Mouse (Mus musculus) liver, embryonic 16.5 days (tissue): ENCODE results near the gene Ccdc18. TPM values are rescaled to one million over a fixed set of nuclear protein-coding genes. Genes with fewer than 3 reads are reported as not detected.

Experiments used
- ATAC-seq: fragments of 200-750 bp; cut with Nextera tagmentation; 2 replicates; pipeline ENCODE4 v1.8.0; 2017; ENCODE audit warnings: low read depth, mild to moderate bottlenecking, moderate number of reproducible peaks, moderate library complexity
- H3K27ac ChIP-seq: fragments of 300-500 bp; sonication (generic); 2 replicates; pipeline ENCODE4 v1.5.1; 2014; ENCODE audit warnings: mild to moderate bottlenecking, low read length
- H3K27me3 ChIP-seq: fragments of 300-500 bp; sonication (generic); 2 replicates; pipeline ENCODE4 v1.6.1; 2014; ENCODE audit warnings: low read depth, low read length, mixed read lengths; ENCODE audit not compliant: control insufficient read depth, insufficient read depth
- H3K36me3 ChIP-seq: fragments of 300-500 bp; sonication (generic); 2 replicates; pipeline ENCODE4 v1.6.1; 2014; ENCODE audit warnings: mild to moderate bottlenecking; ENCODE audit not compliant: control insufficient read depth, insufficient read depth
- H3K4me1 ChIP-seq: fragments of 300-500 bp; sonication (generic); 2 replicates; pipeline ENCODE4 v1.6.1; 2014; ENCODE audit warnings: low read depth, low read length, mixed read lengths; ENCODE audit not compliant: control insufficient read depth
- H3K4me2 ChIP-seq: fragments of 300-500 bp; sonication (generic); 2 replicates; pipeline ENCODE4 v1.6.1; 2014; ENCODE audit warnings: low read depth, low read length, mixed read lengths
- H3K4me3 ChIP-seq: fragments of 300-500 bp; sonication (generic); 2 replicates; pipeline ENCODE4 v1.5.1; 2014; ENCODE audit warnings: low read depth, mild to moderate bottlenecking, low read length
- H3K9ac ChIP-seq: fragments of 300-500 bp; sonication (generic); 2 replicates; pipeline ENCODE4 v1.6.1; 2014; ENCODE audit warnings: low read depth, low read length
- H3K9me3 ChIP-seq: fragments of 300-500 bp; sonication (generic); replicated peaks from 2 replicates; pipeline ENCODE4 v1.6.1; 2016; ENCODE audit warnings: low read length; ENCODE audit not compliant: control insufficient read depth
- WGBS: fragments of 180-500 bp; shearing (Covaris S2); extraction: QIAGEN DNeasy Blood & Tissue Kit; methylation state at CpG from one replicate; pipeline ENCODE4 v1.1.7; 2014; ENCODE audit not compliant: insufficient replicate concordance; 5-methylcytosine and 5-hydroxymethylcytosine counted together
- polyA plus RNA-seq: library from polyadenylated mRNA; unstranded; fragments of >200 nt; fragmentation: Nextera tagmentation; extraction: Ambion mirVana; gene quantifications from 2 replicates; pipeline ENCODE4 v1.2.1, GENCODE M21; 2015

Gene Ccdc18
- polyA plus RNA-seq, 1 experiment from 2014 or later, result 4.0 TPM

- WGBS, result 0% methylated on average over 32 of the region's 32 CpGs
- peak overlapping the region; percentile 87 for H3K9ac ChIP-seq
- H3K4me1 ChIP-seq, result peaks cover 8% of the 10 kb centered on the region
- peak overlapping the region; percentile 72 for H3K4me3 ChIP-seq
- 0 out of 2 replicates have a peak, but pooled peaks cover 2% of the 10 kb centered on the region for H3K36me3 ChIP-seq
- no peaks in the 10 kb centered on the region for H3K27me3 ChIP-seq
- peak overlapping the region; percentile 90 for H3K27ac ChIP-seq
- ATAC-seq, result peak; percentile 9
- peak overlapping the region; percentile 95 for H3K4me2 ChIP-seq
- H3K9me3 ChIP-seq, result no peaks in the 10 kb centered on the region
These were observed 730 bp upstream of the Ccdc18 start for GRCm38 (mm10) chr5:108131849-108132440.

GRCm38 (mm10) chr5:108152592-108152991, 19.9 kb downstream of the Ccdc18 start:
- H3K27ac ChIP-seq, result no peak overlapping the region
- ATAC-seq, result no peak
- no peak overlapping the region for H3K9ac ChIP-seq
- no peaks in the 10 kb centered on the region for H3K4me1 ChIP-seq
- H3K36me3 ChIP-seq, result no peaks in the 10 kb centered on the region
- H3K4me3 ChIP-seq, result no peak overlapping the region
- H3K9me3 ChIP-seq, result no peaks in the 10 kb centered on the region
- H3K27me3 ChIP-seq, result no peaks in the 10 kb centered on the region
- WGBS, result 66% methylated on average over 1 of the region's 1 CpGs
- H3K4me2 ChIP-seq, result no peak overlapping the region

GRCm38 (mm10) chr5:108160796-108161195, 28.1 kb downstream of the Ccdc18 start:
- H3K36me3 ChIP-seq, result 0 out of 2 replicates have a peak, but pooled peaks cover 2% of the 10 kb centered on the region
- no peak overlapping the region for H3K9ac ChIP-seq
- 78% methylated on average over 2 of the region's 2 CpGs for WGBS
- H3K4me1 ChIP-seq, result no peaks in the 10 kb centered on the region
- H3K27ac ChIP-seq, result no peak overlapping the region
- H3K4me2 ChIP-seq, result no peak overlapping the region
- H3K27me3 ChIP-seq, result no peaks in the 10 kb centered on the region
- H3K4me3 ChIP-seq, result no peak overlapping the region
- no peak for ATAC-seq
- H3K9me3 ChIP-seq, result no peaks in the 10 kb centered on the region

- Histone ChIP-seq H3K36me3 (0 out of 2 replicates have a peak, but pooled peaks cover 2% of the 10 kb centered on the region), H3K27ac (no peak overlapping the region), H3K4me2 (no peak overlapping the region), H3K9me3 (no peaks in the 10 kb centered on the region), H3K27me3 (no peaks in the 10 kb centered on the region), H3K4me3 (no peak overlapping the region), H3K9ac (no peak overlapping the region), H3K4me1 (no peaks in the 10 kb centered on the region)
- no peak for ATAC-seq
- 33% methylated on average over 1 of the region's 1 CpGs for WGBS
These were observed 31.0 kb downstream of the Ccdc18 start for GRCm38 (mm10) chr5:108163695-108164094.

GRCm38 (mm10) chr5:108184050-108184449, 51.4 kb downstream of the Ccdc18 start:
- H3K36me3 ChIP-seq, result no peaks in the 10 kb centered on the region
- H3K27ac ChIP-seq, result no peak overlapping the region
- ATAC-seq, result no peak
- no peak overlapping the region for H3K9ac ChIP-seq
- H3K4me2 ChIP-seq, result no peak overlapping the region
- H3K27me3 ChIP-seq, result no peaks in the 10 kb centered on the region
- H3K9me3 ChIP-seq, result no peaks in the 10 kb centered on the region
- no peak overlapping the region for H3K4me3 ChIP-seq
- WGBS, result 55% methylated on average over 2 of the region's 2 CpGs
- no peaks in the 10 kb centered on the region for H3K4me1 ChIP-seq

GRCm38 (mm10) chr5:108188967-108189366, 56.3 kb downstream of the Ccdc18 start:
- H3K4me3 ChIP-seq, result no peak overlapping the region

GRCm38 (mm10) chr5:108206008-108206407, 73.3 kb downstream of the Ccdc18 start:
- no peak overlapping the region for H3K9ac ChIP-seq
- H3K4me2 ChIP-seq, result no peak overlapping the region
- H3K9me3 ChIP-seq, result no peaks in the 10 kb centered on the region
- no peaks in the 10 kb centered on the region for H3K27me3 ChIP-seq
- no peaks in the 10 kb centered on the region for H3K4me1 ChIP-seq
- ATAC-seq, result no peak
- H3K27ac ChIP-seq, result no peak overlapping the region
- no peak overlapping the region for H3K4me3 ChIP-seq
- H3K36me3 ChIP-seq, result no peaks in the 10 kb centered on the region

More at GRCm38 (mm10) chr5:108188967-108189366, 56.3 kb downstream of the Ccdc18 start:
- no peak overlapping the region for H3K9ac ChIP-seq
- H3K4me1 ChIP-seq, result no peaks in the 10 kb centered on the region
- H3K27ac ChIP-seq, result no peak overlapping the region
- H3K27me3 ChIP-seq, result no peaks in the 10 kb centered on the region
- no peak overlapping the region for H3K4me2 ChIP-seq
- no peaks in the 10 kb centered on the region for H3K9me3 ChIP-seq
- no peaks in the 10 kb centered on the region for H3K36me3 ChIP-seq
- ATAC-seq, result no peak

GRCm38 (mm10) chr5:108211512-108211911, 78.8 kb downstream of the Ccdc18 start:
- no peak overlapping the region for H3K4me3 ChIP-seq
- H3K27me3 ChIP-seq, result no peaks in the 10 kb centered on the region
- H3K4me2 ChIP-seq, result no peak overlapping the region
- no peak overlapping the region for H3K9ac ChIP-seq
- H3K27ac ChIP-seq, result no peak overlapping the region
- no peaks in the 10 kb centered on the region for H3K9me3 ChIP-seq
- ATAC-seq, result no peak
- no peaks in the 10 kb centered on the region for H3K4me1 ChIP-seq
- 41% methylated on average over 4 of the region's 4 CpGs for WGBS
- H3K36me3 ChIP-seq, result no peaks in the 10 kb centered on the region

GRCm38 (mm10) chr5:108214928-108215327, 82.3 kb downstream of the Ccdc18 start:
- Histone ChIP-seq H3K4me3 (no peak overlapping the region), H3K9me3 (no peaks in the 10 kb centered on the region), H3K9ac (no peak overlapping the region), H3K36me3 (no peaks in the 10 kb centered on the region), H3K27ac (no peak overlapping the region), H3K27me3 (no peaks in the 10 kb centered on the region), H3K4me1 (no peaks in the 10 kb centered on the region), H3K4me2 (no peak overlapping the region)
- ATAC-seq, result no peak
- 81% methylated on average over 2 of the region's 2 CpGs for WGBS
